Mouse (Mus musculus) left cerebral cortex, postnatal 36 days (tissue): Measurements from ENCODE around the gene Tex44. TPM values are rescaled to one million over a fixed set of nuclear protein-coding genes. Genes with fewer than 3 reads are reported as not detected.

ENCODE experiments used
- DNase-seq, 2 experiments: peaks; one replicate each; pipeline ENCODE4 v3.0.0; 2021 to 2022; ENCODE audit warnings: low spot score in 2 of 2, mixed read lengths in 1 of 2
- intact Hi-C: fragments of 180-260 bp; cut with DNase I; formaldehyde crosslinking; loops from one replicate; pipeline ENCODE4 v1.15.1; 2025
- total RNA-seq, 2 experiments: library from RNA; stranded (reverse); gene quantifications; 2 replicates each; pipeline ENCODE4 v1.2.3; 2021

Tex44 gene
- total RNA-seq: not detected

DNA sequence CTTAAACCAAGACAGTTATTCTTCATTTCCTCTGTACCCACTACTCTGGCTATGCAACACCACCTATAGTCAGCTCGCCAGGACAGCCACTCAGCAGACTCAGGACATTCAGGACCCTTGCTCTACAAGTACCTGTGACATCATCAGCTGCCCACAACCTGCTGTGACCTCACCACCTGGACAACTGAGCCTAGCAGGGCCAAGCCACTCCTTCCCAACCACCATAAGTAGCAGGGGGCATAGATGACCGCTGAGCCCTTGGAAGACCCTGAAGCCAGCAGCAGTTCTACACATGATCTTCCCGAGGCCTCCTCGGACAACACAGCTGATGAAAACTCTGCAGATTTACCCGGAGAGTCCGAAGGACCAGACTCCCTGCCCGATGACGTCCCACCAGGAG is at the start of gene Tex44, which contains the start of gene Nmur1:
TSS of gene Tex44 (plus strand) at position 202 of the 400 bp plus-strand sequence.
TSS of gene Nmur1 (minus strand) at position 101 of the 400 bp plus-strand sequence.
- intact Hi-C loops: no loop called here
- no peak for DNase-seq

DNA sequence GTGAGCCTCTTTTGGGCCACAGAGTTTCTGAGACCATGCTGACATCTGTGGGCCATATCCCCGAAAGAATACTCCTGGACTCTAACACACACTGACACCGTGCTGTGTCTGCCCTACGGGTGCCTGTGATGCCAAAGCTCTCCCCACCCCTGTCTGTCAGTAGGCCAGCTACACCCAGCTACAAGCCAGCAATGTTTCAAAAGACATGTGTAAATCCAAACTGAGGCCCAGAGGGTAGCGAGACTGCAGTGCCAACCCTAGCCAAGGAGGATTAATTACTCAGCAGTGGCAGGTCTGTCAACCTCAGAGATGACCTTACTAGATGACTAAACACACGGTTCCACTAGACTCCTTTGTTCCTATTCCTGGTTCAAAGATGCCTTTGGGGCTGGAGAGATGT is 49.8 kb upstream of the Tex44 start:
- DNase-seq: no peak
- intact Hi-C loops: no loop called here

DNA sequence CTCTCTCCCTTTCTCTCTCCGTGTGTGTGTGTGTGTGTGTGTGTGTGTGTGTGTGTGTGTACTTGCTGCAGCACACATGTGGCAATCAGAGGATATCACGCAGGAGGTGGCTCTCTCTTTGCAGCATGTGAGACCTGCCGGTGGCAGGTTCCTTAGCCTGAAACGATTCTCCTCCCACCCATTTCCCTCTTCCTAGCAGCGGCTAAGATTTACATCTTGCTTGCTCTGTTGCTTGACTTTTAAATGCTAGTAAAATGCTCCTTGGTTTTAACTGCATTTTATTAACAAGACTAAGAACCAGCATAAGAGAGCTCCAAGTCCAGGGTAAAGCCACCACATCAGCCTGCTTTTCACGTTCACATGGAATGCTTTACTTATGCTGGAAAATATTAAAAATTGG is 47.5 kb upstream of the Tex44 start:
- intact Hi-C loops: no loop called here
- DNase-seq: peak in 1 of 2 experiments; percentile 25

DNA sequence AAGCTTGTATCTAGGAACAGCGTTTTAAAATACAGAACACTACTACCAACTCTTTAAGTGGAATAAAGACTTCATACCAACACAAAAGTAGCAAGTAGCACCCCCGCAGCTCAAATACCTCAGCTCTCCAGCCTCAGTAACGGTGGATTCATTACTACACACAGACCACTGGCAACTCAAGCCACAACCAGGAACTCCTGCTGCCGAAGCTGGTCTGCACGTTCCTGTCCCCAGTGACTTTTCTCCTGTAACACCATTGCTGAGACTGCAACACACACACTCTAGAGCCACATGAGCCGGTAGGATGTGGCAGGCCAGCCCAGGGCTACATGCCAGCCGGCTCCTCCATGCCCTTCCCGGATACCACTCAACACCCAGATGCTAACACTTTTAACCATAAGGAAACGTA is 47.0 kb upstream of the Tex44 start:
- intact Hi-C loops: no loop called here
- DNase-seq: peak in 1 of 2 experiments; percentile 16

DNA sequence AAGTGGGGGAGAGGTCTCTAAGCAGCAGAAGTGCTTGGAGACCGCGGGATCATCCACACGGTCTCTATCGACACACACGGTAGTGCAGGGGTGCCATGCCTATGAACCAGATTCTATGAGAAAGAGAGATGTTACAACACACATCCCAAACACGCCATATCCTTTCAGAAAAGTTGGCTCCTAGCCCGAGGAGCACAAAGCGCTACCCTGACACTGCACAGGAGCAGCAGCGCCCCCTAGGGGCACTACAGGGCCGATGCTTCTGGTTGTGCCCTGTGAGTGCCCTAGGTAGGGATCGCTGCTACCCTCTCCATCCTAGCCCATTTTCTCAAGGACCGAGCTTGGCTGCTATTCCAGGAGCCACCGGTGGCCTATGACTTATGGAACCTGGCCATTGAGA is 45.1 kb upstream of the Tex44 start:
- intact Hi-C loops: no loop called here
- peak in 1 of 2 experiments; percentile 23 for DNase-seq

DNA sequence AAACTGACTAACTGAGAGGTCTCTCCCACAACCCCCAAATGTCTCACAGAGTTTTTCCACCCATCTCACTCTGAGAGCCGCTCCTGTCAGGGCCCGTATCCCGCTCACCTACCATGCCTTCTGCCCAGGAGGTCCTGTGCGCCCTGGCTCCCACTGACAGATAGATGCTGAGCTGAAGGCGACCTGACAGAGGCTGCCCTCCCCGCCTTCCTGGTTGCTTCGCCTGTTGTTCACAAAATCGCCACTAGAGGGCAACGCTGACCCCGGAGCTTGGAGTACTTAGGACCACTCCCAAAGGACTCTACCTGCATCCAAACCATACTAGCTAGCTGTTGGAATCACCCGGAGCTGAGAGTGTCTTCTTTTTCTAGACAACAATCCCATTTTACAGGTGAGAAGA is 36.9 kb upstream of the Tex44 start:
- intact Hi-C loops: loop anchor here (2.0 kb wide), 1 partner anchor 42 kb away; no protein-coding TSS in a partner anchor

DNA sequence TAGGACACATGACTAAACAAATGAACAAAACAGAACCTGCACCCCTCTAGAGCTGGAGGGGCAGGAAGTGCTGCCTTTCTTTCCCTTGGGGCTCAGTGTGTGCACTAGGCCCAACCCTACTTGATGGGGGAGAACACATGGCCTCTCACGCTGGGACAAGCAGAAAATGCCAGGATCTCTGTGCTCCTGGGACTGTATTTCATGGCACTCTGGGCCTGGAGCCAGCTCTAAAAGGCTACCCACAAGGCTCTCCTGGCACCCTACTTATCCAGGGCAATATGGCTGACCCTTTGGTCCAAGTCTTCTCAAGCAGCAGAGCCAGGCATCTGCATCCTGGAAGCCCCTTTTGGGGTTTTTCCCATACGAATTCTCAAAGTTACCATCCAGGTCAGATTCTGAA is 34.7 kb upstream of the Tex44 start:
- DNase-seq: no peak
- intact Hi-C loops: no loop called here

More for the DNA sequence above, 36.9 kb upstream of the Tex44 start:
- DNase-seq: peak; percentile 46 to 68

DNA sequence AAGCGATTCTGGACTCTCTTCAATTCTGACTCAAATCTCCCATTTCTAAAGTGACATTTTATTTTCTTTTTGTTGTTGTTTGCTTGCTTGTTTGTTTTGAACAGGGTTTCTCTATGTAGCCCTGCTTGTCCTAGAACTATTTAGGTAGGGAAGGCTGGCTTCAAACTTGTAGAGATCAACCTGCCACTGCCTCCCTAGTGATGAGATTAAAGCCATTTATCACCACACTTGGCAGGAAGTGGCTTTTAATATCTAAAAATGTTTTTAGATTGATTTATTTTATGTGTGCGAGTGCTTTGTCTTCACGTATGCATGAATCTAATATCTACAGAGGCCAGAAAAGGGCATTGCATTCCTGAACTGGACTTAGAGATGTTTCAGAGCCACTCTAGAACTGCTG is 32.9 kb upstream of the Tex44 start:
- intact Hi-C loops: no loop called here
- DNase-seq: no peak

DNA sequence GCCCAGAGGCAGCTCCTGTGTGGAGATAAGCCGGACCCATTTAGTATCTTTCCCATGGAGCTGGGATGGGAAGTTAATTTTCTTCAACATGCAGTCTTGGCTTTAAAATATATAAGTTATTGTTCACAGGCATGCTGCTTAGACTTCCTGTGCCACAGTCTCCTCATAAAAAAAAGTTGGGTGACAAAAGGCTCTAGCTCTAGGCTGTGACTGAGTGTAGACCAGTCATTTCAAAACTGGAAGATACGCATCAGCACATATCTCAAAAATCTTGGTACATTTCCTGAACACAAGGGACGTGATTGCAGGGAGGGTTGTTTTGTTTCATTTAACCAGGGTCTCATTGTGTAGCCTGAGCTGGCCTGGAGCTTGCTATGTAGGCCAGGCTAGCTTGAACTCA is 31.9 kb upstream of the Tex44 start:
- no peak for DNase-seq
- intact Hi-C loops: no loop called here

DNA sequence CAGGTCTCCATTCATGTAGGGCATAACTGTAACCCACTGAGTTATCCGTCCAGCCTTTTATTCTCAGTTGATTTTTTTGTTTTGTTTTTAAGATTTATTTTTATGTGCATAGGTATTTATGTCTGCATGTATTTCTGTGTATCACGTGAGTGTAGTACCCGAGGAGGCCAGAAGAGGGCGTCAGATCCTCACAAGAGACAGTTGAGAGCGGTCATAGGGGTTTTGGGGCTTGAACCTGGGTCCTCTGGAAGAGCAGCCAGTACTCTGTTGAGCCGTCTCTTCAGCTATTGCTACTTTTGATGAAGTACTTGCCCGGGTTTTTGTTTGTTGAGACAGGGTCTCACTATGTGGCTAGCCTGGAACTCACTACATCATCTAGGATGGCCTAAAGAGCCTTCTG is 30.2 kb upstream of the Tex44 start:
- intact Hi-C loops: no loop called here
- DNase-seq: no peak

DNA sequence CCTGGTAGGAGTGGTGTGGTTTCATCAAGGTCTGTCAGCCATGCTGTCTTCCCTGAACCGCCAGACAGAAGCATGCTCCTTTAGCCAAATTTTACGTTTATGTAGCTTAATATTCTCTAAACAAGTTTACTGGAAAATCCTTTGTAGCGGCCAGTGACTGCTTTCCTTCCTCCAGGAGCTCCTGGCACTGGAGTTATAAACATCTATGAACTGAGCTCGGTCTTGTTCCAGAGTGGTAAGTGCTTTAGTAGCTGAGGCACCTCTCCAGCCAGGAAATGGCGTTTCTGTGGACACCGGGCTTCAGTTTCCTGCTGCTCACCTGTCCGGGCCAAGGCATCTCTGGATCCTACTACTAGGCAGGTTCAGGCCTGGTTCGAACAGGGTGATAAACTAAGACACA is 28.5 kb upstream of the Tex44 start:
- intact Hi-C loops: no loop called here
- no peak for DNase-seq

DNA sequence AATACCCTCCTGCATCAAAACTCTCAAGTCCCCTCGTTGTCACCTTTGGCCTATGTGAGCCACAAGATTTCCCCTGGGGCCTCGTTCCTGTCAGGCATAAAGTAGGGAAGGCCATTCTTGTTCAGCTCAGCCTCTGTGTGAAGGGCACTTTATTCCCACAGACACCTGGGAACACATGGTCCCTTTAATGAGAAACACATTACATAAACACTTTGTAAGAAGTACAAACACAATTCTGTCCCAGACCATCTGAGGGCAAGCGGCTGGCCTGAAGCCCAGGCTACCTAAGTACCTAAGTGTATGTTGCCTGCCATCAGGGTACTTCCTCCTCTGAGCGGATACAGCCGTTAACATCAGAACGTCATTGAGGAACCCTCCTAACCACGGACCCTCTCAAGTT is 27.9 kb upstream of the Tex44 start:
- intact Hi-C loops: no loop called here
- no peak for DNase-seq

DNA sequence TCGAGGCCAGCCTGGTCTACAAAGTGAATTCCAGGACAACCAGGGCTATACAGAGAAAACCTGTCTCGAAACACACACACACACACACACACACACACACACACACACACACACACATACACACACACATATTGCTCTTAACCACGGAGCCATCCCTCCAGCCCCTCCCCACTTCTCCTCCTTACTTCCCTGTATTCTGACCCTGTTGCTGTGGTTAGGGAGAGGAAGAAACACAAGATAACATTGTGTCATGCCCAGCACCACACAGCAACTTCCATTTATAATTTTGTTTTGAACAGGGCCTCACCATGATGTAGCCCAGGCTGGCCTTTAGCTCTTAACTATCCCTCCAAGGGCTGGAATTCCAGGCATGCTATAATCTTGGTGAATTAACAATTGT is 26.8 kb upstream of the Tex44 start:
- DNase-seq: no peak
- intact Hi-C loops: no loop called here

DNA sequence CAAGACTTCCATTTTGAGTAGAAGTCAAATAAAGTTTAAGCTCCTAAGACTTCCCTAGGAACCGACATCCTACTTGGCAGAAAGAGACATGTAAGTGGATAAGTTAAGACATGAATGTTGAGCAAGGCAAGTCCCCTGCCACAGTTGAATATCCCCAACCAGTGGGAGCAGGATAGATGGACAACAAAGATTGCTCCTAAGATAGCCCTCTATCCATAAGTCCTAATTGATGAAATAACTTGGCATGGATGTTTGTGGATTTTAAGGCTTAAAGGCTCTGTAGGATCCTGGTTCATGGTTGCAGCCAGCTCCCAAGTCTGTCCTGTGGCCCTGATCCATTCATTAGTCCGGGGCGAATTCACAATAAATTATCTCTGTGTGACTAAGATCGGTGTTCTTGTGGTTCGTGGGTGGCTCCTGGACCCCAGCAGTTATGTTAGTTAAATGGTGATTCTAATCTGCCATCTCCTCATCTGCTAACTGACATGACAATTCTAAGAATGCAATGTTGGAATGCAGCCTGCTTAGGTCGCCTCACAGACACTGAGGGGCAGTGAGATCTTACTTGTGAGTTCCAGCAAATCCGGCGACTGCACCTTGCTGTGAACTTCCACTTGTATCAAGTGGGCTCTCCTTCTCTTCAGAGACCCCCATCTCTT is 25.9 kb upstream of the Tex44 start:
- intact Hi-C loops: no loop called here
- no peak for DNase-seq

DNA sequence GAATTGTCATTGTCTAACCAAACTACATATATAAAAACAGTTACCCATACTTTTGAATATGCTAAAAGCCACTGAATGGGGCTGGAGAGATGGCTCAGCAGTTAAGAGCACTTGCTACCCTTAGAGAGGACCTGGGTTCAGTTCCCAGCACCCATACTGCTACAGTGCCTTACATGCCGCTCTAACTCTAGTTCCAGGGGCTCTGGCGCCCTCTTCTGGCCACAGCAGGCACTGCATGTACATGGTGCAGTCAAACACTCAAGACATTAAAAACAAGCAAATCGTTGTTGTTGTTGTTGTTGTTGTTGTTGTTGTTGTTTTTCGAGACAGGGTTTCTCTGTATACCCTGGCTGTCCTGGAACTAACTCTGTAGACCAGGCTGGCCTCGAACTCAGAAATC is 21.3 kb upstream of the Tex44 start:
- intact Hi-C loops: no loop called here
- DNase-seq: no peak

DNA sequence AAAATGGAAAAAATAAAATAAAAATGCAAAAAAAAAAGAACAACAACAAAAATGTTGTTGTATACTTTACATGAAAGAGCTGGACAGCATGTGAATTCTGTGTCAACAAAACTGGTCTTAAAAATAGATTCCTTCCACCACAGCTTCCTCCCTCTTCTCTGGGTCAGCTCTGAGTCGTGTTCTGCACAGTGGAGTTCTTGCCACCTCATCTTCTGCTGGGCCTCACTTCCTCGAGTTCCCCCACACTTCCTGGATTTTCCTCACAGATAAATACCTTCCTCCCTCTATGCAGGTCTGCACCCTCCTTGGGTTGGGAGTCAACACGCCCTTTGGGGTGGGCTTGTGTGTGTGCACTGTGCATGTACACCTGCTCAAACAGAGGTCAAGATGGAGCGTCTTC is 19.8 kb upstream of the Tex44 start:
- intact Hi-C loops: no loop called here
- DNase-seq: no peak

DNA sequence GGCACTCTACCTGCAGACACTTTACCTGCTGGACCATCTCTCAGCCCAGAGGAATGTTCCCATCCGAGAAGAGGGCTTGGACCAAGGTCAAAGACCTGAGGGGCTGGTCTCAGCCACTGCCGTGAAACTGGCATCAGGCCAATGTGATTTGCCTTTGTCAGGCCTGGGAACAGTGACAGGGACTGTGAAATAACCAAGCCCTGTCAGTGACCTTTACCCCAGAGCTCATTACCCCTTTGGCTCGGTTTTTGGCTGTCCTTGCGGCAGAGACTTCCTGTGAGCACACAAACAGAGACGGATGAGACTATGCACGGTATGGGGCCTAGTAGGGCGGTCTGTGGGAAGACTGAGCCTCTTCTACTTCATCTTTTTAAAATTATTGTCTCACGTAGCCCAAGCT is 19.2 kb upstream of the Tex44 start:
- no peak for DNase-seq
- intact Hi-C loops: no loop called here

DNA sequence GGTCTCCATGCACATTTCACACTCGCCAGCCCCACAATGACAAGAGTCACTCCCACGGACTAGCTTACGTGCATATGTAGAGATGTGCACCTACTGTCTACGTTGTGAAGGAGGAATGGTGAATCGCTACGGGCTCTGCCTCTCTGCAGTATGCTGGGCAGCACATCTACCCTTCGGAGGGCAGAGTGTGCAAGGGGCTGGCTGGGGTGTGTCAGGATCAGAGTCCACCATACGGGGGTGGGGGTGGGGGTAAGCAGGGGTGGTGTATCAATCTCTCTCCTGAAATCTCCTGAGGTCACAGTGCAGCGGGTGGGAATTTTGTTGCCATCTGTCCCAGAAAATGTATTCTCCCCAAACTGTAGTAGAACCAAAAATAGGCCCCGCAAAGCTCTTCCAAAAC is 17.6 kb upstream of the Tex44 start:
- DNase-seq: no peak
- intact Hi-C loops: no loop called here

DNA sequence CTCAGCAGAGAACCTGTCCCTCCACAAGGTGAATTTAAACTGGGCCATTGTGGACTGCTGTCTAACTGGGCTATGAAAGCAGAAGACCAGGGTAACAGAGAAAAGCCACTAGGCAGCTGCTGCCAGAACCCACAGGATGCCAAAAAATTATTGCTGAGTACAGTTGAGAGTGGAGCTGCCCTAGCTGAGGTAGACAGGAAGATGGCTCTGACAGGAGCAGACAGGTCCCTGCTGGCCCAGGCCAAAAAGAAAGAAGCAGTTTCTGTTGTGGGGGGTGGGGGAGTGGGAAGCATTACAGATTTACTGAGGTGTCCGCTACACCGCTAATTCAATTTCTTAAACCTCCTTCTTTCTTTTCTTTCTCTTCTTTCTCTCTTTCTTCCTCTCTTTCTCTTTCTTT is 16.7 kb upstream of the Tex44 start:
- no peak for DNase-seq
- intact Hi-C loops: no loop called here

DNA sequence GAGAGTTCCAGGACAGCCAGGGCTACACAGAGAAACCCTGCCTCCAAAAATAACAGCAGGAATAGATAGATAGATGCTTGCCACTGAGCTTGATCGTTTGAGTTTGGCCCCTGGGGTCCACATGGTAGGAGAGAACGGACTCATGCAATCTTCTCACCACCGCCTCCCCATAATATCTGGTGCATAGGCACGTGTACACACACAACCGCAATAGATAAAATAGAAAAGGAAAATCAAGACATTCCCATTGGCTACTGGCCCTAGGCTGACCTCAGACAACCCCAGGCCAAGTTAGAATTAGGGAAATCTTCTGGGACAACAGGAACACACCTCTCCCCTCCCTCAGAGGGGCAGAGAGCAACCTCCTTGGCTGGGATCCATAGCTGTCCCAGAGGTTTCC is 11.4 kb upstream of the Tex44 start:
- DNase-seq: no peak
- intact Hi-C loops: no loop called here

DNA sequence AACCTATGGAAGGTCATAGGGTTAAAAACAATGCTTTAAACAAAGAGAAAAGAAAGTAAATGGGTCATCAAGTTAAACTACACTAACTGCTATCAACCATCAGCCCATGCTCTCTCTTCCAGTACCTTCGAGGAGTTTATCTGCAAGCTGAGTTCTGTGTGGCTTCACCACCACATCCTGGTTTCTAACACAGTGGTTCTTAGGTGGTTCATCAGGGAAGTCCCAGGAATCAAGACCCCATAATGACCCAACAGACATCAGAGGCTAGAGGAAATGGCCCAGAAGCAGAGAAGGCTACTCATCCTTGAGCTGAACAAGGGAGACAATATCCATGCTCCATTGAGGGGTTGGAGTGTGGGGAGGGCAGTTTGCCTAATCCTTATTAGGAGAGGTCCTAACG is 11.0 kb upstream of the Tex44 start:
- no peak for DNase-seq
- intact Hi-C loops: no loop called here

DNA sequence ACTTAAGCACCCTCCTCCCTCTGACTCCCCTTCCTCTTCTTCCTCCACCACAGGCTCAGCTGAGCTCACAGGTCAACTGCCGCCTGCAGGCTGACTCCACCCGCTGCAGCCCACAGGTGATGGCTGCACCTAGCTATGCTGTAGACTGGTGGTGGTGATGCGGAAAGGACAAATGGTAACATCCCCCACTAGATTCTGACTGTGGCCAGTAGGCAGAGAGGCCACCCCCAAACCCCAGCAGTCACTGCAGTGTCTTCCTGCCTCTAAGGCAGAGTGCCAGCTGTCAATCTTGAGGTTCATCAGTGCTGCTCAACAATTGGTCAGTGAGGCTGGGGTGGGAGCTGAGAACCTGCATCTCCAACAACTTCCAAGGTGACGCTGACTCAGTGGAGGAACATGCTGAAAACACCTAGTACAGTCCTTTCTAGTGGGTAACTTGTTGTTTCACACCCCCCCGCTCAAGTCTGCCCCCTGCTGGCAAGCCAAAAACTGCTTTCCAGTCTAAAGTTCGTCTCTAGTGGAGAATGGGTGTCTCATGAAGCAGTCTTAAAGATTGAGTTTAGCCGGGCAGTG is 10.4 kb upstream of the Tex44 start:
- intact Hi-C loops: no loop called here
- no peak for DNase-seq
